Mouse (Mus musculus): ENCODE measurements around the gene Slc16a12. TPM values are rescaled to one million over a fixed set of nuclear protein-coding genes. Genes with fewer than 3 reads are reported as not detected.
A peak's percentile ranks its signal among the peaks of the same experiment; 100 is the strongest.

Gene Slc16a12
- polyA plus RNA-seq, 1 experiment: 0.01 TPM

DNA sequence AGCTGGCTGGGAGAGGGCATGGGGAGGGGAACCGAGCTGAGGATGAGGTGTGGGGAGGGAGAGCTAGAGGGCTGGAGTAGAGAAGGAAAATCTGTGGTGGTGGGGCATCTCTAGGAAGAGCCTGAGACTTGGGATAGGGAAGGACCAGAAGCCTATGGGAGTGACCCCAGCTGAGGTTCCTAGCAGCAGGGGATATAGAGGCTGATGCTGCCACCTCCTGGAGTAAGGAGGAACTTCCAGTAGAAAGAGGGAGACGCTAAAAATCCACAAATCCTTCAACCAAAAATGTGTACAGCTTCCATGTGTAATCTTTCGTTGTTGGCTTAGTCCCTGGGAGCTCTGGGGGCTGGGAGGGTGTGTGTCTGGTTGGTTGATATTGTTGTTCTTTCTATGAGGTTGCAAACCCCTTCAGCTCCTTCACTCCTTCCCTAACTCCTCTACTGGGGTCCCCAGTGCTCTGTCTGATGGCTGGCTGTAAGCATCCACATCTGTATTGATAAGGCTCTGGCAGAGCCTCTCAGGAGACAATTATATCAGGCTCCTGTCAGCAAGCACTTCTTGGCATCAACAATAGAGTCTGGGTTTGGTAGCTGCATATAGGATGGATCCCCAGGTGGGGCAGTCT, 110.0 kb downstream of the Slc16a12 start:
- Histone ChIP-seq H3K79me3 (ENCODE audit: low read depth) (no peaks in the 10 kb centered on the region), H3K79me2 (ENCODE audit: control insufficient read depth, insufficient read depth) (no peaks in the 10 kb centered on the region), H3K4me3 (ENCODE audit: insufficient read depth, poor library complexity, severe bottlenecking) (no peak overlapping the region), H3K27me3 (ENCODE audit: control insufficient read depth, insufficient read depth, insufficient read length) (peaks cover 5% of the 10 kb centered on the region), H3K36me3 (ENCODE audit: control insufficient read depth, insufficient read depth) (no peaks in the 10 kb centered on the region), H3ac (ENCODE audit: control insufficient read depth, insufficient read length, low read depth) (no peak overlapping the region)
- peak; percentile 5 for TF ChIP-seq CTCF (IDR thresholded peaks at IDR 0.05; ENCODE audit: control insufficient read depth, insufficient read depth, insufficient read length)
- no peak for TF ChIP-seq CEBPB (IDR thresholded peaks at IDR 0.05; ENCODE audit: low read depth)

- no peaks in the 10 kb centered on the region for H3K36me3 ChIP-seq (ENCODE audit: control insufficient read depth, insufficient read depth)
- H3K79me3 ChIP-seq (ENCODE audit: low read depth): no peaks in the 10 kb centered on the region
- TF ChIP-seq CTCF (IDR thresholded peaks at IDR 0.05; ENCODE audit: control insufficient read depth, insufficient read depth, insufficient read length) (no peak), CEBPB (IDR thresholded peaks at IDR 0.05; ENCODE audit: low read depth) (no peak), FOSL1 (IDR thresholded peaks at IDR 0.05; ENCODE audit: insufficient read depth, low read length, poor library complexity, severe bottlenecking) (no peak), USF1 (IDR thresholded peaks at IDR 0.05; ENCODE audit: low read depth) (no peak), MYOG (IDR thresholded peaks at IDR 0.05; ENCODE audit: control insufficient read depth, extremely low read depth, insufficient read length) (no peak), MAX (IDR thresholded peaks at IDR 0.05) (no peak), MYOD1 (IDR thresholded peaks at IDR 0.05; ENCODE audit: control insufficient read depth, insufficient read length, low read depth) (no peak)
- H3ac ChIP-seq (ENCODE audit: control insufficient read depth, insufficient read length, low read depth): no peak overlapping the region
- H3K27me3 ChIP-seq (ENCODE audit: control insufficient read depth, insufficient read depth, insufficient read length): peaks cover 4% of the 10 kb centered on the region
- H3K4me3 ChIP-seq (ENCODE audit: insufficient read depth, poor library complexity, severe bottlenecking): no peak overlapping the region
- no peaks in the 10 kb centered on the region for H3K79me2 ChIP-seq (ENCODE audit: control insufficient read depth, insufficient read depth)
These were observed 113.6 kb downstream of the Slc16a12 start for GRCm38 (mm10) chr19:34633484-34633883.

DNA sequence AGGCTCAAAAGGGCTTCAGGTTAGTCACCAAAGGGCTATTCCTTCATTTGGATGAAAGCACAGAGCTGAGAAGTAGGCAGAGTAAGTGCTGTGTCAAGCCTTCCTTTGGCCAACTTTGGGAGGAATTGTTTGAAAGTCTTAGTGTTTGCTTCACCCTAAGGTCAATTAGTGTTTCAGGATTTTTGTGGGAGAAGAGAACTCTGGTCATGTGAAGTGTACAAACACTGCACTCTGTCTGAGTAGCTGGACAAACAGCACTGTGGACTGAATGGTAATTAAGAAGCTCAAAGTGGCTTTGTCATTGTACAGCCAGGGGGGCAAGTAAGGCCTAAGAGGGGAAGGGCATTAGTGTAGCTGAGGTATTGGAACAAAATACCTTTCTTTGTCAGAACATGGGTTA, 115.6 kb downstream of the Slc16a12 start:
- no peak overlapping the region for H3ac ChIP-seq (ENCODE audit: control insufficient read depth, insufficient read length, low read depth)

GRCm38 (mm10) chr19:34627496-34627895, 119.6 kb downstream of the Slc16a12 start:
- no peak for TF ChIP-seq CEBPB (IDR thresholded peaks at IDR 0.05; ENCODE audit: low read depth)
- no peak for TF ChIP-seq MYOD1 (IDR thresholded peaks at IDR 0.05; ENCODE audit: control insufficient read depth, insufficient read length, low read depth)
- H3K79me3 ChIP-seq (ENCODE audit: low read depth): no peaks in the 10 kb centered on the region
- H3K4me3 ChIP-seq (ENCODE audit: insufficient read depth, poor library complexity, severe bottlenecking): no peak overlapping the region
- no peaks in the 10 kb centered on the region for H3K79me2 ChIP-seq (ENCODE audit: control insufficient read depth, insufficient read depth)
- H3K36me3 ChIP-seq (ENCODE audit: control insufficient read depth, insufficient read depth): no peaks in the 10 kb centered on the region
- H3K27me3 ChIP-seq (ENCODE audit: control insufficient read depth, insufficient read depth, insufficient read length): peaks cover 13% of the 10 kb centered on the region
- no peak overlapping the region for H3ac ChIP-seq (ENCODE audit: control insufficient read depth, insufficient read length, low read depth)

More for the DNA sequence above, 115.6 kb downstream of the Slc16a12 start:
- H3K4me3 ChIP-seq (ENCODE audit: insufficient read depth, poor library complexity, severe bottlenecking): no peak overlapping the region
- H3K79me2 ChIP-seq (ENCODE audit: control insufficient read depth, insufficient read depth): no peaks in the 10 kb centered on the region
- no peak for TF ChIP-seq USF1 (IDR thresholded peaks at IDR 0.05; ENCODE audit: low read depth)
- TF ChIP-seq MAX (IDR thresholded peaks at IDR 0.05): no peak
- TF ChIP-seq CTCF (IDR thresholded peaks at IDR 0.05; ENCODE audit: control insufficient read depth, insufficient read depth, insufficient read length): no peak
- H3K27me3 ChIP-seq (ENCODE audit: control insufficient read depth, insufficient read depth, insufficient read length): peaks cover 4% of the 10 kb centered on the region
- H3K79me3 ChIP-seq (ENCODE audit: low read depth): no peaks in the 10 kb centered on the region
- H3K36me3 ChIP-seq (ENCODE audit: control insufficient read depth, insufficient read depth): no peaks in the 10 kb centered on the region

GRCm38 (mm10) chr19:34624663-34625062, 122.4 kb downstream of the Slc16a12 start:
- Histone ChIP-seq H3K79me3 (ENCODE audit: low read depth) (no peaks in the 10 kb centered on the region), H3K79me2 (ENCODE audit: control insufficient read depth, insufficient read depth) (no peaks in the 10 kb centered on the region), H3K4me3 (ENCODE audit: insufficient read depth, poor library complexity, severe bottlenecking) (no peak overlapping the region), H3K27me3 (ENCODE audit: control insufficient read depth, insufficient read depth, insufficient read length) (peaks cover 18% of the 10 kb centered on the region), H3ac (ENCODE audit: control insufficient read depth, insufficient read length, low read depth) (no peak overlapping the region), H3K36me3 (ENCODE audit: control insufficient read depth, insufficient read depth) (no peaks in the 10 kb centered on the region)
- no peak for TF ChIP-seq USF1 (IDR thresholded peaks at IDR 0.05; ENCODE audit: low read depth)

DNA sequence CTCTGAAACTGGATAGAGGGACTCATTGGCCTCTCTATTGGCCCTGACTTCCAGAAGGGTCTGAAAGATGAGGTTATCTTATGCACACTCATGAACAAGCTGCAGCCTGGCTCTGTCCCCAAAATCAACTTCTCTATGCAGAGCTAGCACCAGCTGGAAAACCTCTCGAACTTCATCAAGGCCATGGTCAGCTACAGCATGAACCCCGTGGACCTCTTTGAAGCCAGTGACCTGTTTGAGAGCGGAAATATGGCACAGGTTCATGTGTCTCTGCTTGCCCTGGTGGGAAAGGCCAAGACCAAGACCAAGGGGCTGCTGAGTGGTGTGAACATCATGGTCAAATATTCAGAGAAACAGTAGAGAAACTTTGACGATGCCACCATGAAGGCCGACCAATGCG, 123.3 kb downstream of the Slc16a12 start:
- no peaks in the 10 kb centered on the region for H3K36me3 ChIP-seq (ENCODE audit: control insufficient read depth, insufficient read depth)

More for the DNA sequence above, 123.3 kb downstream of the Slc16a12 start:
- H3ac ChIP-seq (ENCODE audit: control insufficient read depth, insufficient read length, low read depth): no peak overlapping the region
- no peaks in the 10 kb centered on the region for H3K79me3 ChIP-seq (ENCODE audit: low read depth)
- TF ChIP-seq CTCF (IDR thresholded peaks at IDR 0.05; ENCODE audit: control insufficient read depth, insufficient read depth, insufficient read length): no peak
- TF ChIP-seq MAX (IDR thresholded peaks at IDR 0.05): no peak
- no peak for TF ChIP-seq FOSL1 (IDR thresholded peaks at IDR 0.05; ENCODE audit: insufficient read depth, low read length, poor library complexity, severe bottlenecking)
- no peak for TF ChIP-seq USF1 (IDR thresholded peaks at IDR 0.05; ENCODE audit: low read depth)
- TF ChIP-seq MYOG (IDR thresholded peaks at IDR 0.05; ENCODE audit: control insufficient read depth, extremely low read depth, insufficient read length): no peak
- TF ChIP-seq MYOD1 (IDR thresholded peaks at IDR 0.05; ENCODE audit: control insufficient read depth, insufficient read length, low read depth): no peak
- no peak for TF ChIP-seq CEBPB (IDR thresholded peaks at IDR 0.05; ENCODE audit: low read depth)
- no peaks in the 10 kb centered on the region for H3K79me2 ChIP-seq (ENCODE audit: control insufficient read depth, insufficient read depth)
- H3K4me3 ChIP-seq (ENCODE audit: insufficient read depth, poor library complexity, severe bottlenecking): no peak overlapping the region
- H3K27me3 ChIP-seq (ENCODE audit: control insufficient read depth, insufficient read depth, insufficient read length): peaks cover 19% of the 10 kb centered on the region

Measured in C2C12 (cell line).